Mouse (Mus musculus) embryonic facial prominence, embryonic 13.5 days (tissue): ENCODE results near the gene Dclre1a. TPM values are rescaled to one million over a fixed set of nuclear protein-coding genes. Genes with fewer than 3 reads are reported as not detected.
A peak's percentile ranks its signal among the peaks of the same experiment; 100 is the strongest.

Experiments used
- ATAC-seq: fragments of 200-750 bp; cut with Nextera tagmentation; 2 replicates; pipeline ENCODE4 v1.8.0; 2017; ENCODE audit warnings: low read depth; ENCODE audit not compliant: insufficient number of reproducible peaks, insufficient read depth, low FRiP score, low TSS enrichment
- H3K27ac ChIP-seq: fragments of 300-500 bp; sonication (generic); 2 replicates; pipeline ENCODE4 v1.5.1; 2015; ENCODE audit warnings: moderate library complexity, mild to moderate bottlenecking, inconsistent platforms
- H3K27me3 ChIP-seq: fragments of 300-500 bp; sonication (generic); 2 replicates; pipeline ENCODE4 v1.6.1; 2015; ENCODE audit warnings: mild to moderate bottlenecking, inconsistent platforms
- H3K36me3 ChIP-seq: fragments of 300-500 bp; sonication (generic); 2 replicates; pipeline ENCODE4 v1.6.1; 2015; ENCODE audit warnings: mild to moderate bottlenecking, inconsistent platforms
- H3K4me1 ChIP-seq: fragments of 300-500 bp; sonication (generic); 2 replicates; pipeline ENCODE4 v1.6.1; 2015; ENCODE audit warnings: inconsistent platforms
- H3K4me2 ChIP-seq: fragments of 300-500 bp; sonication (generic); 2 replicates; pipeline ENCODE4 v1.6.1; 2015; ENCODE audit warnings: moderate library complexity, mild to moderate bottlenecking, inconsistent platforms
- H3K4me3 ChIP-seq: fragments of 300-500 bp; sonication (generic); 2 replicates; pipeline ENCODE4 v1.5.1; 2015; ENCODE audit warnings: mild to moderate bottlenecking, inconsistent platforms
- H3K9ac ChIP-seq: fragments of 300-500 bp; sonication (generic); 2 replicates; pipeline ENCODE4 v1.6.1; 2015; ENCODE audit warnings: mild to moderate bottlenecking, inconsistent platforms
- H3K9me3 ChIP-seq: fragments of 300-500 bp; sonication (generic); 2 replicates; pipeline ENCODE4 v1.6.1; 2016; ENCODE audit warnings: inconsistent platforms
- WGBS: fragments of 180-500 bp; shearing (Covaris S2); methylation state at CpG from one replicate; pipeline ENCODE4 v1.1.7; 2015; ENCODE audit warnings: mixed read lengths; 5-methylcytosine and 5-hydroxymethylcytosine counted together
- polyA plus RNA-seq: library from polyadenylated mRNA; unstranded; fragments of >200 nt; fragmentation: Nextera tagmentation; extraction: Ambion mirVana; gene quantifications from 2 replicates; pipeline ENCODE4 v1.2.1, GENCODE M21; 2015

Dclre1a gene
- polyA plus RNA-seq, 1 experiment from 2014 or later = 23.2 TPM

GRCm38 (mm10) chr19:56571913-56572312, 23.9 kb upstream of the Dclre1a start:
- Histone ChIP-seq H3K4me2 (no peak overlapping the region), H3K9ac (no peak overlapping the region), H3K4me3 (no peak overlapping the region), H3K4me1 (no peaks in the 10 kb centered on the region), H3K27me3 (no peaks in the 10 kb centered on the region), H3K9me3 (no peaks in the 10 kb centered on the region), H3K27ac (no peak overlapping the region), H3K36me3 (peaks cover 32% of the 10 kb centered on the region)
- WGBS = 91% methylated on average over 5 of the region's 5 CpGs
- no peak for ATAC-seq

GRCm38 (mm10) chr19:56571234-56571633, 23.2 kb upstream of the Dclre1a start:
- 67% methylated on average over 2 of the region's 2 CpGs for WGBS
- H3K4me2 ChIP-seq = no peak overlapping the region
- no peaks in the 10 kb centered on the region for H3K27me3 ChIP-seq
- no peak overlapping the region for H3K27ac ChIP-seq
- no peak overlapping the region for H3K4me3 ChIP-seq
- no peak for ATAC-seq
- H3K36me3 ChIP-seq = peaks cover 33% of the 10 kb centered on the region
- no peaks in the 10 kb centered on the region for H3K4me1 ChIP-seq
- H3K9ac ChIP-seq = no peak overlapping the region
- no peaks in the 10 kb centered on the region for H3K9me3 ChIP-seq

GRCm38 (mm10) chr19:56570781-56571180, 22.8 kb upstream of the Dclre1a start:
- 88% methylated on average over 8 of the region's 8 CpGs for WGBS

GRCm38 (mm10) chr19:56566940-56567339, 18.9 kb upstream of the Dclre1a start:
- H3K4me3 ChIP-seq = no peak overlapping the region
- H3K9ac ChIP-seq = no peak overlapping the region
- WGBS = 83% methylated on average over 6 of the region's 6 CpGs
- H3K4me1 ChIP-seq = no peaks in the 10 kb centered on the region
- peaks cover 18% of the 10 kb centered on the region for H3K36me3 ChIP-seq
- no peak for ATAC-seq
- H3K9me3 ChIP-seq = no peaks in the 10 kb centered on the region
- H3K27ac ChIP-seq = no peak overlapping the region
- no peaks in the 10 kb centered on the region for H3K27me3 ChIP-seq
- H3K4me2 ChIP-seq = no peak overlapping the region

More at GRCm38 (mm10) chr19:56570781-56571180, 22.8 kb upstream of the Dclre1a start:
- Histone ChIP-seq H3K36me3 (peaks cover 29% of the 10 kb centered on the region), H3K4me3 (no peak overlapping the region), H3K4me2 (no peak overlapping the region), H3K9ac (no peak overlapping the region), H3K4me1 (no peaks in the 10 kb centered on the region), H3K9me3 (no peaks in the 10 kb centered on the region), H3K27ac (no peak overlapping the region; the same call in 1 of the 2 replicates), H3K27me3 (no peaks in the 10 kb centered on the region)
- ATAC-seq = no peak

GRCm38 (mm10) chr19:56566041-56566440, 18.0 kb upstream of the Dclre1a start:
- H3K9me3 ChIP-seq = no peaks in the 10 kb centered on the region
- no peak for ATAC-seq
- H3K36me3 ChIP-seq = peaks cover 17% of the 10 kb centered on the region
- no peak overlapping the region for H3K9ac ChIP-seq
- H3K4me2 ChIP-seq = no peak overlapping the region
- H3K27me3 ChIP-seq = no peaks in the 10 kb centered on the region
- no peak overlapping the region for H3K27ac ChIP-seq
- H3K4me1 ChIP-seq = 0 out of 2 replicates have a peak, but pooled peaks cover 5% of the 10 kb centered on the region
- no peak overlapping the region for H3K4me3 ChIP-seq
- 88% methylated on average over 4 of the region's 4 CpGs for whole genome bisulfite sequencing

- no peaks in the 10 kb centered on the region for H3K9me3 ChIP-seq
- ATAC-seq = no peak
- 0 out of 2 replicates have a peak, but pooled peaks cover 5% of the 10 kb centered on the region for H3K4me1 ChIP-seq
- no peak overlapping the region for H3K9ac ChIP-seq
- peaks cover 13% of the 10 kb centered on the region for H3K36me3 ChIP-seq
- WGBS = 70% methylated on average over 6 of the region's 6 CpGs
- no peaks in the 10 kb centered on the region for H3K27me3 ChIP-seq
- H3K4me3 ChIP-seq = no peak overlapping the region
- H3K27ac ChIP-seq = no peak overlapping the region
- no peak overlapping the region for H3K4me2 ChIP-seq
Measured at GRCm38 (mm10) chr19:56565358-56565757, 17.3 kb upstream of the Dclre1a start.

GRCm38 (mm10) chr19:56563469-56563868, 15.4 kb upstream of the Dclre1a start:
- ATAC-seq = no peak
- no peak overlapping the region for H3K4me2 ChIP-seq
- H3K4me1 ChIP-seq = 0 out of 2 replicates have a peak, but pooled peaks cover 5% of the 10 kb centered on the region
- H3K4me3 ChIP-seq = no peak overlapping the region
- H3K27ac ChIP-seq = no peak overlapping the region
- no peak overlapping the region for H3K9ac ChIP-seq
- H3K9me3 ChIP-seq = no peaks in the 10 kb centered on the region
- no peaks in the 10 kb centered on the region for H3K27me3 ChIP-seq
- 83% methylated on average over 3 of the region's 3 CpGs for WGBS
- H3K36me3 ChIP-seq = peaks cover 28% of the 10 kb centered on the region

GRCm38 (mm10) chr19:56562433-56563138, 14.6 kb upstream of the Dclre1a start:
- Histone ChIP-seq H3K4me3 (no peak overlapping the region), H3K27ac (no peak overlapping the region), H3K36me3 (peaks cover 34% of the 10 kb centered on the region), H3K27me3 (no peaks in the 10 kb centered on the region), H3K9ac (no peak overlapping the region), H3K9me3 (no peaks in the 10 kb centered on the region), H3K4me2 (no peak overlapping the region), H3K4me1 (0 out of 2 replicates have a peak, but pooled peaks cover 5% of the 10 kb centered on the region)
- no peak for ATAC-seq
- 92% methylated on average over 9 of the region's 9 CpGs for WGBS

- Histone ChIP-seq H3K9ac (no peak overlapping the region), H3K4me1 (no peaks in the 10 kb centered on the region), H3K4me2 (no peak overlapping the region), H3K27me3 (no peaks in the 10 kb centered on the region), H3K36me3 (peaks cover 62% of the 10 kb centered on the region), H3K9me3 (no peaks in the 10 kb centered on the region; the same call in 1 of the 2 replicates), H3K4me3 (no peak overlapping the region), H3K27ac (no peak overlapping the region)
- WGBS = 91% methylated on average over 5 of the region's 5 CpGs
- ATAC-seq = no peak
Measured at GRCm38 (mm10) chr19:56555972-56556371, 8.0 kb upstream of the Dclre1a start.

- H3K9me3 ChIP-seq = no peaks in the 10 kb centered on the region; the same call in 1 of the 2 replicates
- 94% methylated on average over 3 of the region's 3 CpGs for WGBS
- no peak overlapping the region for H3K4me3 ChIP-seq
- no peak overlapping the region for H3K4me2 ChIP-seq
- no peak overlapping the region for H3K9ac ChIP-seq
- no peaks in the 10 kb centered on the region for H3K27me3 ChIP-seq
- H3K4me1 ChIP-seq = peaks cover 9% of the 10 kb centered on the region
- no peak overlapping the region for H3K27ac ChIP-seq
- ATAC-seq = no peak
- peaks cover 43% of the 10 kb centered on the region for H3K36me3 ChIP-seq
Measured at GRCm38 (mm10) chr19:56553177-56553576, 5.2 kb upstream of the Dclre1a start.

- Histone ChIP-seq H3K4me3 (peak overlapping the region; percentile 87), H3K27me3 (no peaks in the 10 kb centered on the region), H3K36me3 (peaks cover 35% of the 10 kb centered on the region), H3K4me1 (peaks cover 17% of the 10 kb centered on the region), H3K27ac (peak overlapping the region; percentile 99), H3K9ac (peak overlapping the region; percentile 97), H3K9me3 (no peaks in the 10 kb centered on the region; the same call in 1 of the 2 replicates), H3K4me2 (peak overlapping the region; percentile 76)
- no peak for ATAC-seq
- WGBS = 13% methylated on average over 18 of the region's 18 CpGs
Measured at GRCm38 (mm10) chr19:56549033-56549680, 1.1 kb upstream of the Dclre1a start.
